Mouse (Mus musculus): ENCODE results near the gene Doxl2. TPM values are rescaled to one million over a fixed set of nuclear protein-coding genes. Genes with fewer than 3 reads are reported as not detected.

Gene Doxl2
- polyA plus RNA-seq (2012; rRNA removed): not detected in 2 replicates
- not detected in 2 replicates for polyA plus RNA-seq (2014; fragmentation: Nextera tagmentation; extraction: Ambion mirVana)

GRCm38 (mm10) chr6:48974663-48975062 lies at the start of gene Doxl2:
TSS of gene Doxl2 (plus strand) at chr6:48974963.
- no peaks in the 10 kb centered on the region for H3K9me3 ChIP-seq (ENCODE audit: control insufficient read depth, low read length)
- no peak for TF ChIP-seq POLR2A (IDR thresholded peaks at IDR 0.05; ENCODE audit: borderline replicate concordance, extremely low read depth, insufficient read depth, insufficient read length)

GRCm38 (mm10) chr6:48929595-48929994 lies 45.2 kb upstream of the Doxl2 start, which contains the start of gene 1600015I10Rik:
TSS of gene 1600015I10Rik (plus strand) at chr6:48929895.
- Histone ChIP-seq H3K4me3 (replicated peaks; ENCODE audit: low read length) (no peak within 1 kb of the TSS), H3K9ac (ENCODE audit: low read depth, low read length, severe bottlenecking) (no peak within 1 kb of the TSS), H3K36me3 (ENCODE audit: control insufficient read depth, insufficient read depth, low read length) (no peaks in the 10 kb centered on the region), H3K4me1 (ENCODE audit: control insufficient read depth, insufficient read depth, low read length) (no peaks in the 10 kb centered on the region), H3K27ac (replicated peaks; ENCODE audit: low read depth, low read length) (no peak within 1 kb of the TSS), H3K9me3 (ENCODE audit: control insufficient read depth, low read length) (no peaks in the 10 kb centered on the region), H3K27me3 (ENCODE audit: control insufficient read depth, insufficient read depth, low read length) (no peaks in the 10 kb centered on the region), H3K4me2 (replicated peaks; ENCODE audit: low read depth, low read length, severe bottlenecking) (no peak within 1 kb of the TSS)
- WGBS: 90% methylated on average over 5 of the region's 5 CpGs
- no peak for TF ChIP-seq POLR2A (IDR thresholded peaks at IDR 0.05; ENCODE audit: borderline replicate concordance, extremely low read depth, insufficient read depth, insufficient read length)
- DNase-seq (ENCODE audit: low spot score) (no peak), ATAC-seq (ENCODE audit: low FRiP score, low read depth) (no peak)

More at GRCm38 (mm10) chr6:48974663-48975062, at the start of gene Doxl2:
- Histone ChIP-seq H3K4me2 (replicated peaks; ENCODE audit: low read depth, low read length, severe bottlenecking) (no peak within 1 kb of the TSS), H3K9ac (ENCODE audit: low read depth, low read length, severe bottlenecking) (no peak within 1 kb of the TSS), H3K4me1 (ENCODE audit: control insufficient read depth, insufficient read depth, low read length) (no peaks in the 10 kb centered on the region), H3K36me3 (ENCODE audit: control insufficient read depth, insufficient read depth, low read length) (no peaks in the 10 kb centered on the region), H3K27ac (replicated peaks; ENCODE audit: low read depth, low read length) (no peak within 1 kb of the TSS), H3K27me3 (ENCODE audit: control insufficient read depth, insufficient read depth, low read length) (no peaks in the 10 kb centered on the region), H3K4me3 (replicated peaks; ENCODE audit: low read length) (no peak within 1 kb of the TSS)
- WGBS: 78% methylated on average over 2 of the region's 2 CpGs
- DNase-seq (ENCODE audit: low spot score) (no peak), ATAC-seq (ENCODE audit: low FRiP score, low read depth) (no peak)

- no peaks in the 10 kb centered on the region for H3K4me1 ChIP-seq (ENCODE audit: control insufficient read depth, insufficient read depth, low read length)
- no peak overlapping the region for H3K9ac ChIP-seq (ENCODE audit: low read depth, low read length, severe bottlenecking)
- ATAC-seq (ENCODE audit: low FRiP score, low read depth) (no peak), DNase-seq (ENCODE audit: low spot score) (no peak)
- H3K27me3 ChIP-seq (ENCODE audit: control insufficient read depth, insufficient read depth, low read length): no peaks in the 10 kb centered on the region
- no peak overlapping the region for H3K4me2 ChIP-seq (replicated peaks; ENCODE audit: low read depth, low read length, severe bottlenecking)
- TF ChIP-seq POLR2A (IDR thresholded peaks at IDR 0.05; ENCODE audit: borderline replicate concordance, extremely low read depth, insufficient read depth, insufficient read length): no peak
- WGBS: 72% methylated on average over 2 of the region's 2 CpGs
- no peaks in the 10 kb centered on the region for H3K36me3 ChIP-seq (ENCODE audit: control insufficient read depth, insufficient read depth, low read length)
- H3K4me3 ChIP-seq (replicated peaks; ENCODE audit: low read length): no peak overlapping the region
- no peak overlapping the region for H3K27ac ChIP-seq (replicated peaks; ENCODE audit: low read depth, low read length)
- no peaks in the 10 kb centered on the region for H3K9me3 ChIP-seq (ENCODE audit: control insufficient read depth, low read length)
Measured at GRCm38 (mm10) chr6:48949596-48949995, 25.2 kb upstream of the Doxl2 start.

- Histone ChIP-seq H3K4me3 (replicated peaks; ENCODE audit: low read length) (no peak overlapping the region), H3K4me2 (replicated peaks; ENCODE audit: low read depth, low read length, severe bottlenecking) (no peak overlapping the region), H3K9me3 (ENCODE audit: control insufficient read depth, low read length) (no peaks in the 10 kb centered on the region), H3K9ac (ENCODE audit: low read depth, low read length, severe bottlenecking) (no peak overlapping the region), H3K4me1 (ENCODE audit: control insufficient read depth, insufficient read depth, low read length) (no peaks in the 10 kb centered on the region), H3K27ac (replicated peaks; ENCODE audit: low read depth, low read length) (no peak overlapping the region), H3K27me3 (ENCODE audit: control insufficient read depth, insufficient read depth, low read length) (no peaks in the 10 kb centered on the region), H3K36me3 (ENCODE audit: control insufficient read depth, insufficient read depth, low read length) (no peaks in the 10 kb centered on the region)
- 90% methylated on average over 5 of the region's 5 CpGs for WGBS
- no peak for TF ChIP-seq POLR2A (IDR thresholded peaks at IDR 0.05; ENCODE audit: borderline replicate concordance, extremely low read depth, insufficient read depth, insufficient read length)
- DNase-seq (ENCODE audit: low spot score) (no peak), ATAC-seq (ENCODE audit: low FRiP score, low read depth) (no peak)
Measured at GRCm38 (mm10) chr6:48950676-48951075, 24.1 kb upstream of the Doxl2 start.

- Histone ChIP-seq H3K4me3 (replicated peaks; ENCODE audit: low read length) (no peak overlapping the region), H3K27ac (replicated peaks; ENCODE audit: low read depth, low read length) (no peak overlapping the region), H3K27me3 (ENCODE audit: control insufficient read depth, insufficient read depth, low read length) (no peaks in the 10 kb centered on the region), H3K4me1 (ENCODE audit: control insufficient read depth, insufficient read depth, low read length) (no peaks in the 10 kb centered on the region), H3K4me2 (replicated peaks; ENCODE audit: low read depth, low read length, severe bottlenecking) (no peak overlapping the region), H3K36me3 (ENCODE audit: control insufficient read depth, insufficient read depth, low read length) (no peaks in the 10 kb centered on the region), H3K9me3 (ENCODE audit: control insufficient read depth, low read length) (no peaks in the 10 kb centered on the region), H3K9ac (ENCODE audit: low read depth, low read length, severe bottlenecking) (no peak overlapping the region)
- no peak for TF ChIP-seq POLR2A (IDR thresholded peaks at IDR 0.05; ENCODE audit: borderline replicate concordance, extremely low read depth, insufficient read depth, insufficient read length)
- DNase-seq (ENCODE audit: low spot score): no peak
- no peak for ATAC-seq (ENCODE audit: low FRiP score, low read depth)
- whole genome bisulfite sequencing: 95% methylated on average over 6 of the region's 6 CpGs
Measured at GRCm38 (mm10) chr6:48951630-48952029, 23.1 kb upstream of the Doxl2 start.

- no peak overlapping the region for H3K4me2 ChIP-seq (replicated peaks; ENCODE audit: low read depth, low read length, severe bottlenecking)
- H3K4me3 ChIP-seq (replicated peaks; ENCODE audit: low read length): no peak overlapping the region
- no peaks in the 10 kb centered on the region for H3K36me3 ChIP-seq (ENCODE audit: control insufficient read depth, insufficient read depth, low read length)
- ATAC-seq (ENCODE audit: low FRiP score, low read depth) (no peak), DNase-seq (ENCODE audit: low spot score) (no peak)
- H3K4me1 ChIP-seq (ENCODE audit: control insufficient read depth, insufficient read depth, low read length): no peaks in the 10 kb centered on the region
- 90% methylated on average over 5 of the region's 5 CpGs for WGBS
- no peak for TF ChIP-seq POLR2A (IDR thresholded peaks at IDR 0.05; ENCODE audit: borderline replicate concordance, extremely low read depth, insufficient read depth, insufficient read length)
- no peaks in the 10 kb centered on the region for H3K9me3 ChIP-seq (ENCODE audit: control insufficient read depth, low read length)
- H3K9ac ChIP-seq (ENCODE audit: low read depth, low read length, severe bottlenecking): no peak overlapping the region
- no peaks in the 10 kb centered on the region for H3K27me3 ChIP-seq (ENCODE audit: control insufficient read depth, insufficient read depth, low read length)
- H3K27ac ChIP-seq (replicated peaks; ENCODE audit: low read depth, low read length): no peak overlapping the region
Measured at GRCm38 (mm10) chr6:48953220-48953619, 21.5 kb upstream of the Doxl2 start.
